In the genomic region with DNA sequence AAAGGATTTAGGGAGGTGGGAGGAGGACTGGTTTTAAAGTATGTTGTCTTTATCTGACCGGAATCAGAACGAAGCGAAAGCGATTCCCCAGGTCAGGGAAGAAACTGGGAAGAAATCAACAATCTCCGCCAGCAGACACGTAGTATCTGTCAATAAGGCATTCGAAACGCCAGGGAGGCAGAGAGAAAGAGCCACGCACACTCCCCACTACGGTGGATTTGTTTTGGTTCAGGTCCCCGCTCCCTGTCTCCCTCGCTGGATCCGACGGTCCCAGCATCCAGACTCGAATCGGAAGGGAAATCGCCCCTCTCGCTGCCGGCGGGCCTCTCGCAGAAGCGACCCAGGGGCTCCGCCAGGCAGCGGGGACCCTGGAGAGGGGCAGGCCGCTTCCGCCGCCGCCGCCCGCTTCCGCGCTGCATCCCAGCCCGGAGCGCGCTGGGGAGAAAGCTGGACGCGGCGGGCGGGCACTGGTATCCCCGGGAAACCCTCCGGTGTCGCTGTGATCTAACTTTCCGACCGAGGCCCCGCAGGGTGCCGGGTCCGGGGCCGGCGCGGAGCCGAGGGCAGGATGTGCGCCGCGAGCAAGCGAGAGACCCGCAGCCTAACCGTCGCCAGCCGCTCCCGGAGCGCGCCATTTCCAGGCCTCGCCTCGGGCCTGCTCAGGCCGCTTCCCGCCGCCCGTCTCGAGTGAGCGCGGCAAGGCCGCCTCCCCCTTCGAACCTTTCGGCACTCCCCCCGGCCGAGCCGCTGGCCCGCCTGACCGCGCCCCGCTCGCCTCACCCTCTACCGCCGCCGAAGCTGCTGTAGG, we compare ENCODE assay signal across 8 mouse cellular contexts. TPM values are rescaled to one million over a fixed set of nuclear protein-coding genes. Genes with fewer than 3 reads are reported as not detected.
A peak's percentile ranks its signal among the peaks of the same experiment; 100 is the strongest.
DNase-seq lines count a peak whose midpoint lies in the region; ATAC-seq and TF ChIP-seq lines count a peak whose summit lies in the region.

No protein-coding gene starts in this region.

- H3K4me1 ChIP-seq in heart, embryonic 13.5 days, result peaks cover 28% of the 10 kb centered on the region
- H3K4me1 ChIP-seq in embryonic facial prominence, embryonic 11.5 days (ENCODE audit: control insufficient read depth, insufficient read depth, low read length), result no peaks in the 10 kb centered on the region
- H3K4me1 ChIP-seq in intestine, postnatal 0 days (replicated peaks; ENCODE audit: control insufficient read depth, insufficient read depth, low read length), result no peaks in the 10 kb centered on the region
- H3K4me1 ChIP-seq in neural tube, embryonic 14.5 days (ENCODE audit: control insufficient read depth, insufficient read depth, low read length), result peaks cover 14% of the 10 kb centered on the region

- no peaks in the 10 kb centered on the region for H3K9me3 ChIP-seq in heart, embryonic 13.5 days
- no peaks in the 10 kb centered on the region for H3K9me3 ChIP-seq in embryonic facial prominence, embryonic 11.5 days (replicated peaks; ENCODE audit: control insufficient read depth, low read length)
- no peaks in the 10 kb centered on the region for H3K9me3 ChIP-seq in intestine, postnatal 0 days (ENCODE audit: control insufficient read depth)
- no peaks in the 10 kb centered on the region for H3K9me3 ChIP-seq in neural tube, embryonic 14.5 days (ENCODE audit: control insufficient read depth, low read length)

- no peak for DNase-seq in heart, adult 11 months
- DNase-seq in embryonic facial prominence, embryonic 11.5 days (ENCODE audit: low spot score), result peak; percentile 39
- DNase-seq in cerebellum, adult 11 months, result no peak
- no peak for DNase-seq in adrenal gland, postnatal 4 days (ENCODE audit: low spot score in 2 of 2)

- no peaks in the 10 kb centered on the region for H3K27me3 ChIP-seq in heart, embryonic 13.5 days (replicated peaks)
- no peaks in the 10 kb centered on the region for H3K27me3 ChIP-seq in C2C12 (ENCODE audit: control insufficient read depth, insufficient read depth, insufficient read length)
- H3K27me3 ChIP-seq in embryonic facial prominence, embryonic 11.5 days (ENCODE audit: control insufficient read depth, insufficient read depth, low read length), result no peaks in the 10 kb centered on the region
- H3K27me3 ChIP-seq in intestine, postnatal 0 days (replicated peaks; ENCODE audit: control insufficient read depth, insufficient read depth, low read length), result no peaks in the 10 kb centered on the region
- H3K27me3 ChIP-seq in neural tube, embryonic 14.5 days (ENCODE audit: control insufficient read depth, insufficient read depth, low read length), result no peaks in the 10 kb centered on the region

- H3K4me3 ChIP-seq in heart, embryonic 13.5 days, result peak overlapping the region; percentile 99
- H3K4me3 ChIP-seq in C2C12 (ENCODE audit: insufficient read depth, poor library complexity, severe bottlenecking), result peak overlapping the region; percentile 87
- peak overlapping the region; percentile 94 for H3K4me3 ChIP-seq in embryonic facial prominence, embryonic 11.5 days (ENCODE audit: low read depth, low read length)
- H3K4me3 ChIP-seq in intestine, postnatal 0 days (ENCODE audit: low read depth, low read length), result peak overlapping the region; percentile 97
- peak overlapping the region; percentile 99 for H3K4me3 ChIP-seq in neural tube, embryonic 14.5 days (ENCODE audit: low read depth, low read length)

- peaks cover 34% of the 10 kb centered on the region for H3K36me3 ChIP-seq in heart, embryonic 13.5 days
- H3K36me3 ChIP-seq in C2C12 (ENCODE audit: control insufficient read depth, insufficient read depth), result peaks cover 40% of the 10 kb centered on the region
- H3K36me3 ChIP-seq in embryonic facial prominence, embryonic 11.5 days (replicated peaks; ENCODE audit: control insufficient read depth, insufficient read depth, low read depth, low read length), result peaks cover 5% of the 10 kb centered on the region; the same call in 1 of the 2 replicates
- H3K36me3 ChIP-seq in intestine, postnatal 0 days (ENCODE audit: control insufficient read depth, insufficient read depth), result peaks cover 23% of the 10 kb centered on the region
- peaks cover 4% of the 10 kb centered on the region; the same call in 1 of the 2 replicates for H3K36me3 ChIP-seq in neural tube, embryonic 14.5 days (ENCODE audit: control insufficient read depth, insufficient read depth, low read length)

- H3K79me3 ChIP-seq in C2C12 (ENCODE audit: low read depth), result peaks cover 51% of the 10 kb centered on the region

- no peak for TF ChIP-seq CTCF in C2C12 (IDR thresholded peaks at IDR 0.05; ENCODE audit: control insufficient read depth, insufficient read depth, insufficient read length)
- no peak for TF ChIP-seq CTCF in intestine, postnatal 0 days (IDR thresholded peaks at IDR 0.05; ENCODE audit: low read depth)

- H3K9ac ChIP-seq in heart, embryonic 13.5 days, result peak overlapping the region; percentile 100
- H3K9ac ChIP-seq in embryonic facial prominence, embryonic 11.5 days (replicated peaks; ENCODE audit: low read length), result peak overlapping the region; percentile 99
- H3K9ac ChIP-seq in intestine, postnatal 0 days (ENCODE audit: low read depth, low read length), result peak overlapping the region; percentile 100
- peak overlapping the region; percentile 97 for H3K9ac ChIP-seq in neural tube, embryonic 14.5 days (replicated peaks; ENCODE audit: low read depth, low read length)

- peak overlapping the region; percentile 96 for H3K27ac ChIP-seq in heart, embryonic 13.5 days (replicated peaks)
- peak overlapping the region; percentile 82 for H3K27ac ChIP-seq in embryonic facial prominence, embryonic 11.5 days (replicated peaks; ENCODE audit: low read depth, low read length)
- peak overlapping the region; percentile 98 for H3K27ac ChIP-seq in intestine, postnatal 0 days (ENCODE audit: low read depth, low read length)
- H3K27ac ChIP-seq in neural tube, embryonic 14.5 days (ENCODE audit: low read depth, low read length), result peak overlapping the region; percentile 93

- peak overlapping the region; percentile 95 for H3K4me2 ChIP-seq in heart, embryonic 13.5 days
- peak overlapping the region; percentile 65 for H3K4me2 ChIP-seq in embryonic facial prominence, embryonic 11.5 days (ENCODE audit: low read depth, low read length)
- H3K4me2 ChIP-seq in intestine, postnatal 0 days (replicated peaks; ENCODE audit: low read depth), result peak overlapping the region; percentile 76
- peak overlapping the region; percentile 88 for H3K4me2 ChIP-seq in neural tube, embryonic 14.5 days (ENCODE audit: low read depth, low read length)

- WGBS in heart, embryonic 13.5 days, result under 1% methylated on average over 79 of the region's 85 CpGs
- WGBS in embryonic facial prominence, embryonic 11.5 days, result under 1% methylated on average over 70 of the region's 85 CpGs
- WGBS in intestine, postnatal 0 days, result 1% methylated on average over 78 of the region's 85 CpGs
- WGBS in neural tube, embryonic 14.5 days, result under 1% methylated on average over 79 of the region's 85 CpGs

- peaks cover 56% of the 10 kb centered on the region for H3K79me2 ChIP-seq in C2C12 (ENCODE audit: control insufficient read depth, insufficient read depth)

- peak; percentile 21; the same call in 1 of the 2 replicates for ATAC-seq in heart, embryonic 13.5 days (ENCODE audit: extremely low read depth, insufficient number of reproducible peaks, low FRiP score, low TSS enrichment)
- peak; percentile 68 for ATAC-seq in embryonic facial prominence, embryonic 11.5 days (replicated peaks; ENCODE audit: insufficient number of reproducible peaks, low FRiP score, low TSS enrichment, low read depth)
- ATAC-seq in intestine, postnatal 0 days, result peak; percentile 74
- peak; percentile 77 for ATAC-seq in neural tube, embryonic 14.5 days (ENCODE audit: low read depth)

- peak overlapping the region; percentile 90 for H3ac ChIP-seq in C2C12 (ENCODE audit: control insufficient read depth, insufficient read length, low read depth)

TF ChIP-seq in C2C12, 6 proteins besides CTCF, POLR2A, EP300 and RAD21 (continues in another document):
- TF ChIP-seq USF1 (IDR thresholded peaks at IDR 0.05; ENCODE audit: low read depth) (no peak), MAX (IDR thresholded peaks at IDR 0.05) (no peak), MYOD1 (IDR thresholded peaks at IDR 0.05; ENCODE audit: control insufficient read depth, insufficient read length, low read depth) (no peak), FOSL1 (IDR thresholded peaks at IDR 0.05; ENCODE audit: insufficient read depth, low read length, poor library complexity, severe bottlenecking) (no peak)

RNA-seq across cellular contexts. Expression of gene Eif4h, which starts 0.6 kb away (rescaled TPM):
- polyA plus RNA-seq in heart, embryonic 13.5 days (2015; fragmentation: Nextera tagmentation; extraction: Ambion mirVana), result 318 and 329 TPM in 2 replicates
- polyA plus RNA-seq in C2C12 (2012; fragmentation: generic; extraction: Trizol), result 427 TPM
- polyA plus RNA-seq in embryonic facial prominence, embryonic 11.5 days (2014; fragmentation: Nextera tagmentation; extraction: Ambion mirVana), result 479 and 512 TPM in 2 replicates
- polyA plus RNA-seq in intestine, postnatal 0 days (2015; fragmentation: Nextera tagmentation; extraction: Ambion mirVana), result 217 and 232 TPM in 2 replicates
- 334 and 344 TPM in 2 replicates for polyA plus RNA-seq in neural tube, embryonic 14.5 days (2014; fragmentation: Nextera tagmentation; extraction: Ambion mirVana)
- 100 to 1,000 TPM; 336 to 353 TPM for total RNA-seq in adrenal gland, postnatal 4 days (2021)

RNA-seq across cellular contexts. Expression of gene Lat2, which starts 23.8 kb away (rescaled TPM):
- polyA plus RNA-seq in heart, embryonic 13.5 days (2015; fragmentation: Nextera tagmentation; extraction: Ambion mirVana), result 2.2 and 2.8 TPM in 2 replicates
- 0.61 TPM for polyA plus RNA-seq in C2C12 (2012; fragmentation: generic; extraction: Trizol)
- 0.56 and 0.77 TPM in 2 replicates for polyA plus RNA-seq in embryonic facial prominence, embryonic 11.5 days (2014; fragmentation: Nextera tagmentation; extraction: Ambion mirVana)
- 1.3 and 1.4 TPM in 2 replicates for polyA plus RNA-seq in intestine, postnatal 0 days (2015; fragmentation: Nextera tagmentation; extraction: Ambion mirVana)
- polyA plus RNA-seq in neural tube, embryonic 14.5 days (2014; fragmentation: Nextera tagmentation; extraction: Ambion mirVana), result 3.6 and 4.4 TPM in 2 replicates
- 1 to 10 TPM; 4.3 to 4.4 TPM for total RNA-seq in adrenal gland, postnatal 4 days (2021)

RNA-seq across cellular contexts. Expression of gene Limk1, which starts 49.7 kb away (rescaled TPM):
- polyA plus RNA-seq in heart, embryonic 13.5 days (2015; fragmentation: Nextera tagmentation; extraction: Ambion mirVana), result 3.1 and 3.8 TPM in 2 replicates
- polyA plus RNA-seq in C2C12 (2012; fragmentation: generic; extraction: Trizol), result 32.2 TPM
- 4.6 and 6.5 TPM in 2 replicates for polyA plus RNA-seq in embryonic facial prominence, embryonic 11.5 days (2014; fragmentation: Nextera tagmentation; extraction: Ambion mirVana)
- polyA plus RNA-seq in intestine, postnatal 0 days (2015; fragmentation: Nextera tagmentation; extraction: Ambion mirVana), result 1.7 and 1.8 TPM in 2 replicates
- 23.2 and 28.0 TPM in 2 replicates for polyA plus RNA-seq in neural tube, embryonic 14.5 days (2014; fragmentation: Nextera tagmentation; extraction: Ambion mirVana)
- total RNA-seq in adrenal gland, postnatal 4 days (2021), result 10 to 100 TPM; 31.1 to 32.3 TPM

RNA-seq across cellular contexts. Expression of gene Rfc2, which starts 57.5 kb away (rescaled TPM):
- polyA plus RNA-seq in heart, embryonic 13.5 days (2015; fragmentation: Nextera tagmentation; extraction: Ambion mirVana), result 196 and 200 TPM in 2 replicates
- polyA plus RNA-seq in C2C12 (2012; fragmentation: generic; extraction: Trizol), result 140 TPM
- polyA plus RNA-seq in embryonic facial prominence, embryonic 11.5 days (2014; fragmentation: Nextera tagmentation; extraction: Ambion mirVana), result 344 and 365 TPM in 2 replicates
- polyA plus RNA-seq in intestine, postnatal 0 days (2015; fragmentation: Nextera tagmentation; extraction: Ambion mirVana), result 88.6 and 93.2 TPM in 2 replicates
- 163 and 180 TPM in 2 replicates for polyA plus RNA-seq in neural tube, embryonic 14.5 days (2014; fragmentation: Nextera tagmentation; extraction: Ambion mirVana)
- 10 to 100 TPM; 81.0 to 85.3 TPM for total RNA-seq in adrenal gland, postnatal 4 days (2021)

Comparison
In these comparisons a context has a peak if more than half of its experiments do, and no peak if none do; other contexts are left out.
1. ATAC-seq: peak in every context shown above with its lines; median percentile 77 in neural tube, embryonic 14.5 days; 74 in intestine, postnatal 0 days; 68 in embryonic facial prominence, embryonic 11.5 days; 21 in heart, embryonic 13.5 days.